Mouse (Mus musculus): Measurements from ENCODE around the gene Phldb3. TPM values are rescaled to one million over a fixed set of nuclear protein-coding genes. Genes with fewer than 3 reads are reported as not detected.

Gene Phldb3
- total RNA-seq (2022), result 10 to 100 TPM in 2 of 4 experiments, 1 to 10 TPM in 2; 6.2 to 12.9 (median 9.9) TPM

- DNase-seq, result no peak
Observed at GRCm38 (mm10) chr7:24610144-24610878, at the start of gene Phldb3. Gene Phldb3, plus strand, starts transcription at chr7:24610763.

DNA sequence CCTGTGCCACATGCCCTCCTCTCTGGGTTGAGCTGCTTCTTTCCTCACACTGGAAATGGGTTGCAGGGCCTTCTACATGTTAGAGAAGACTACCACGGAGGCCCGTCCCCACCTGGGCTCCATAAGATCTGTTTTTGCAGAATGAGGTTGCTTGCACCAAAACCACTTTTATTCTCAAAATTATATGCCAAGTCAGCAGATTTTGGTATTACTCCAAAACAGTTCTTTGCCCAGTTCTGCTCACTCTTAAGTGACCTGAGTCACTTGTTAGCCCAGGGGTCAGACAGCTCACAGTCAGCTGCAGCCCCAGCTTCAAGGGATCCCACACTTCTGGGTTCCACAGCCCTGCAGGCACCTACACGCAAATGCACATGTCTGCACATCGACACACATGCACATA, 49.1 kb upstream of the Phldb3 start:
- no peak for DNase-seq

DNA sequence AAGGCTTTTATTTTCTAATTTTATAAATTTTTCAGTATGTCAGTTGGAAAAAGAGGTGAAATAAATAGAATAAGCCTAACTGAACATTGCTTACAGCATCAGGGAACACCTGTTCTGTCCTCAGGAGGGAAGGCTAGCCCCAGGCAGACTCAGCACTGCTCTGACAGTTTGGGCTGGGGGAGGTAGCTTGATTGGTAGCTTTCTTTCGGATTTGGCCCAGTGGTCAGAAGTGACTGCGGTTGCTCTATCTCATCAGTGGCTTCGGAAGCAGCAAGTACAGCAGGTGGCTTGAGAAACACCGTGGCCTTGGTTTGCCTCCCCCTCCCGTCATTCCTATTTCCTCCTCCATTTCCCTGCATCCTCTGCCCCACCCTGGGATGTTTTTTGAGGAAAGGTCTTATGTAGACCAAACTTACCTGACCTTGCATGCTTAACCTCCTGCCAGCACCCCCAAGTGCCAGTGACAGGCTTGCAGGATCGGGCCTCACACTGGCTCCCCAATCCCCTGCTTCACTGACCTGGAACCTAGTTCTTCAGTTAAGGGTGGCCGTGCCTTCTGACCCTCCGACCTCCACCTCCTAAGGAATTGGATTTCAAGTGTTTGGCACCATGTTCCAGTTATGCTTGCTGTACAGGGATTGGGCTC, 47.2 kb upstream of the Phldb3 start:
- DNase-seq, result no peak

- no peak for DNase-seq
Observed at GRCm38 (mm10) chr7:24563837-24564206, 46.7 kb upstream of the Phldb3 start.

DNA sequence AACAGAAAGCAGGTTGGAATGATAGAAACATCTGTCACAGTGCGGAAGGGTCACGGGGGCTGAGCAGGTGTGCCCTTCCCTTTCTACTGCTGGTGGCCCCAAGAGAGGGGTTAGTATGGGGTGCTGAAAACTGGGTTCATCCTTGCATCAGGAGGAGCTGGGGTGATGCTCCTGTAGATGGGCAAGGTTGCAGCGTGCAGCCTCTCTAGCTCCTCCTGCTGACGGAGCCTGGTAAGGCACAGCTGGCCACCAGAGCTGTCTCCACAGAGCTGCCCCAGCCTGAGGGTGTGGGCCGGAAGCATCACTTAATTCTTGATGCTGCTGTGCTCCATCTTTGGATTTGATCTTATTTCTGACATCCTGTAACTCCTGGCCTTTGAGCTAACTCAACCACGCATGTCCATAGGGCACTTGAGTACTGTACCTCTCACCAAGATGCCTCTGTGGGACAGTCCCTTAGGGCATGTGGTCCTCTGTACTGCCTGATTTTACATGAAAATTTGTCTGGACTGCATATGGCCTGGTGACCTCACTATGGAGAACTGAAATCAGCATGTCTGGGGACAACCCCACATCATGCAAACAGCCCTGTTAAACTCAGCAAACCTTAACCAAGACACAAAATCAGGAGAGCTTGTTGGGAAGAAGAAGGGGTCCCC, 45.8 kb upstream of the Phldb3 start:
- DNase-seq, result no peak

DNA sequence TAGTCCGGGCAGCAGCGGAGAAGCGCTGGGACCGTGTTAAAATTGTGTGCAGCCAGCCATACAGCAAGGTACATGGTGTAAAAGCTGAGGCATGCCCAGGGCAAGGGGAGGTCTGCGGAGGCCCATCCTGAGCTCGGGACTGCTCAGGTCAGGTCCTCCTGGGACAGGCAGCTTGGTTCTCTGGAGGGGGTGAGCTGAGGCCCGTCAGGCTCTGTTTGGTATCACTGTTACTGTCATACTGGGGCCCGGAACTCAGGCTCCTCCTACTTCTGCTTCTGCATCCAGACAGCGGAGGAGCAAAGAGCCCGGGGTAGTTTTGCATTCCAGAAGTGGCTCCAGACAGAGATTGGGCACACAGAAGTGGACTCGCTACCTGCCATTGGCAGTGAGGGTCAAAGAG, 44.9 kb upstream of the Phldb3 start:
- DNase-seq, result no peak

GRCm38 (mm10) chr7:24566206-24566605, 44.4 kb upstream of the Phldb3 start:
- no peak for DNase-seq

- no peak for DNase-seq
Observed at GRCm38 (mm10) chr7:24568512-24568911, 42.1 kb upstream of the Phldb3 start.

- no peak for DNase-seq
Observed at GRCm38 (mm10) chr7:24571071-24571470, 39.5 kb upstream of the Phldb3 start.

- no peak for DNase-seq
Observed at GRCm38 (mm10) chr7:24572455-24572854, 38.1 kb upstream of the Phldb3 start.

- no peak for DNase-seq
Observed at GRCm38 (mm10) chr7:24574224-24574796, 36.3 kb upstream of the Phldb3 start.

DNA sequence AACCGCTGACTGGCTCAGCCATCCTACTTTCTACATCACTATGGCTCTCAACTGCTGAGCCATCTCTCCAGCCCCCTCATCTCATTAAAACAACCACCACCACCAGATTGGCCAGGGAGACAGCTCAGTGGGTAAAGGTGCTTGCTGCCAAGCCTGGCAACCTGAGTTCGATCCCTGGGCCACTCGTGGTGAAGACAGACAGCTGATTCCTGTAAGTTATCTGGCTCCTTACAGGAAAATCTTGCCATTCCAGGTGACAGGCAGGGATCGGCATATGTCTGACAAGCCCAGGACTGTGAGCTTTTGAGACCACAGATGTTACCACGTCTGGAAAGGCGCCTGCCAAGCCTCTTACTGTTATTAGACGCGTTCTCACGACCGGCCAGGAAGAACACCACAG, 32.8 kb upstream of the Phldb3 start:
- DNase-seq, result no peak

- DNase-seq, result peak; percentile 60
Observed at GRCm38 (mm10) chr7:24584876-24585275, 25.7 kb upstream of the Phldb3 start.

GRCm38 (mm10) chr7:24585995-24586394, 24.6 kb upstream of the Phldb3 start:
- no peak for DNase-seq

GRCm38 (mm10) chr7:24586828-24587227, 23.7 kb upstream of the Phldb3 start:
- no peak for DNase-seq

DNA sequence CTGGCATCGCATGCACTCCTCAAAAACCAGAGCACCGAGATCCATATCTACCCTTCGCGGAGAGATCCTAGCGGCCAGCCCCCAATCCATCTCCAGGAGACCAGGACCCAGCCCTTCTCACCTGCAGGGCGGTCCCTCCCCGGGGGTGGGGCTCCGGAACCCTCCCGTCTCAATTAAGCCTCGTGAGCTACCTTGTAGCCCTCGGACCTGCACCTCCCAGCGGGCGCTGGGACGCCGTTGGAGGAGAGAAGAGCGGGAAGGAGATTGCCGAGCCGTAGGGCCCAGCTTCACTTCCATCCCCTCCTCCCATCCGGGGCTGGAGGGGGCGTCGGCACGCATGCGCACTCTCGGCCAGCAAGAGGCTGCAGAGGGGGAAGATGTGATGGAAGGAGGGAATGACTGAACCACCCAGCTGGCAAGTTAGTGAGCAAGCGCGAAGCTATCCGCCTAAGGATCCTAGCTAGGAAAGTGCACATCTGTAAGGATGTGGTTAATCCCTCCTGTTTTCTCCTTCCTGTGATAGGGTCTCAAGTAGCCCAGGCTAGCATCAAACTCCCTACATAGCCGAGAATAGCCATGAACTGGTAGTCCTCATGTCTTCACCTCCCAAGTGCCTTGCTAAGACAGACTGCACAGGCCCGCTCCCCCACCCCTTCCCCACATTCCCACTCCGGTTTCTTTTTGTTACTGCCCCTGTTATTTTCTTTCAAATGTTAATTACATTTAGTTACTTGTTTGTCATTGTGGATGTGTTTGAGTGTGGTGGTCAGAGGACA, 23.0 kb upstream of the Phldb3 start, which contains the start of the genes Ethe1 and Zfp575:
Ethe1 (plus strand) TSS at position 214 of the 776 bp plus-strand sequence.
Zfp575 (minus strand) TSS at position 312 of the 776 bp plus-strand sequence.
- DNase-seq, result no peak

DNA sequence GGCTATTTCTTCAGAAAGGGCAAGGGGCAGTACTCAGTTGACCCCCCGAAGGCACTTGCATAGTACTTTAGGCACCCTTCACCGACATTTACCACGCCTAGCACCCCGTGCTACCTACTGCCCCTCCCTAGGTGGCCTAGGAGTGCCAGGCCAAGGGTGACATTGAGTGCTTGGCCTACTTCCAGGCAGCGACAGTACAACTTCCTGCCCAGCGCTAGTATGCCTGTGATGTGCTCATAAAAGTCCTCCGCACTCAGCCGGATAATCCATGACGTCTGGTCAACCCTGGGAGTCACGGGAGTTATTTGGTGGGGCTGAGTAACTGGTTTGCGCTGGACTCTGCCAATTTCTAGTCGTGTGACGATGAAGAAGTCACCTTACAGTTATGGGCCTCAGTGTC, 22.2 kb upstream of the Phldb3 start:
- DNase-seq, result peak; percentile 69

DNA sequence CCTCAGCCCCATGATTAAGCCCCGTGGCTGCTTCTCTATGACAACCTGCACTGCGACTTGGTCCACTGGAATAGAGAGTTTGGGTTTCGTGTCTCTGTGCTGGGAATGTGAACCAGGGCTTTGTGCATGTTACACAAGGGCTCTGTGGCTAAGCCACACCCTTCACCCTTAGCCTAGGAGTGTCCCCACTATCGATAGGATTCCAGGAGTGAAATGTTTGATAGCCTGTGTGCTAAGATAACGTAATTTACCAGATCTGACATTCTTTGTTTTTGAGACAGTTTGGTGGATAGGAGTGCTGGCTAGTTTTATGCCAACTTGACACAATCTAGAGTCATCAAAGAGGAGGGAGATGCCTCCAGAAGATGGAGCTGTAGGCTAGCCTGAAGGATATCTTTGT, 18.8 kb upstream of the Phldb3 start:
- DNase-seq, result no peak

DNA sequence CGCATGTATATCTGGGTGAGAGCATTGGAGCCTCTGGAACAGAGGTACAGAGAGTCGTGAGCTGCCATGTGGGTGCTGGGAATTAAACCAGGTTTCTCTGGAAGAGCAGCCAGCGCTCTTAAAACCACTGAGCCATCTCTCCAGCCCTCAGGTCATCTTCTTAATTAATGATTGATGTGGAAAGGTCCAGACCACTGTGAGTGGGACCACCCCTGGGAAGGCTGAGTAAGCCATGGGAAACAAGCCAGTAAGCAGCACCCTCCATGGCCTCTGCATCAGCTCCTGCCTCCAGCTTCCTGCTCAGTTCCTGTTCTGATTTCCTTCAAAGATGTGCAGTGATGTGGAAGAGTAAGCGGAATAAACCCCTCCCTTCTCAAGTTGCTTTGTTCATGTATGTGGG, 18.4 kb upstream of the Phldb3 start:
- DNase-seq, result no peak

- DNase-seq, result no peak
Observed at GRCm38 (mm10) chr7:24592781-24593180, 17.8 kb upstream of the Phldb3 start.

DNA sequence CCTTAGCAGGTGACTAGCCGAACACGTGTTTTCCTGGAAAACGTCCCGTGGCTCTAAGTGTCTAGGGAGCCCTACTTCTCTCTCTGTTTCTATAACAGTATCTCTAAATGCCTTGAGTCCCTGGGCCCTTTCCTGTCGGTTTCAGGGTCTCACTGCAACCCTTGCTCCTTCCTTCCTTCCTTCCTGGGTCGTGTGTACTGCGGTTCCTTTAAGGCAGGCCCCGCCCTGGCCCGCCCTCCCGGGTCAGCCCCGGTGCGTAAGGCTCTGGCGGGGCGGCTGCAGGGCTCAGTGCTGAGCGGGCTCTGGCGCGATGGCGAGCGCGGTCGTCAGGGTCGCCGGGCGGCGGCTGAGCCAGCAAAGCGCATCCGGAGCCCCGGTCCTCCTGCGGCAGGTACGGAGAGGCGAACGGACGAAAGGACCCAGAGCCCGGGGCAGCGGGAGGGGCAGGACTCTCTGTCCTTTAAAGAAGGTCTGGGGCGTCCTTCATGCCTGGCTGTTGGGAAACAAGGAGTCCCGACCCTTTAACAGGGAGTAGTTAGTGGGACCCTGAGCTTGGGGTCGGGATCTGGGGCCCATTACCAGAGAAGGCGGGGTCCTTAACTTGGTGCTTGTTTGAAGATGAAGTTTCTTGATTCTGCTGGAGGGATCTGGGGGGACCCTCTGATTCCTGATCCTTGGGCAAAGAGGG, 16.8 kb upstream of the Phldb3 start:
- peak; percentile 56 for DNase-seq

DNA sequence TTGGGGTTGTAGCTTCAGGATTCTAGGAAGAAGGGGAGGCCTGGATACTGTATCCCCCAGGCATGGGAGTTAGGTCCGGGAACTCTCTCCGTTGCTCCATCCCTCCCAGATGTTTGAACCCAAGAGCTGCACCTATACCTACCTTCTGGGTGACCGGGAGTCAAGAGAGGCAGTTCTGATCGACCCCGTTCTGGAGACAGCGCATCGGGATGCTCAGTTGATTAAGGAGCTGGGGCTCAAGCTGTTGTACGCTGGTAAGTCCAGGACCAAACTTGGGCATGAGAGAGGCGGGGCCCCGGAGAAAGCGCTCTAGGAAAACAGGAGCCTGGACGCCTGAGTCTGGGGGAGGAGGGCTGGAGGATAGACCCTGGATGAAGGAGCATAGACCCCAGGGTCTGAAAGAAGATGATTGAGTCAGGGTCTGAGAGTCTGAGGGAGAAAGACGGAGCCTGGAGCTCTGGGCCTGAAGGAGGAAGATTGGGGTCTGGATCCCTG, 16.2 kb upstream of the Phldb3 start:
- no peak for DNase-seq
